Mouse (Mus musculus) testis, adult 2 months (tissue): ENCODE data around the gene Ect2.

Experiments used
- CTCF ChIP-seq: fragments of 200-500 bp; IDR thresholded peaks from 2 replicates; pipeline ENCODE4 v1.5.1; 2012; ENCODE audit warnings: low read depth, mild to moderate bottlenecking, inconsistent platforms, low read length, moderate library complexity; ENCODE audit not compliant: control insufficient read depth, insufficient read depth, insufficient replicate concordance
- POLR2A ChIP-seq: fragments of 200-500 bp; IDR thresholded peaks from 2 replicates; pipeline ENCODE4 v1.6.1; 2012; ENCODE audit warnings: low read depth, mild to moderate bottlenecking, inconsistent platforms, low read length, moderate library complexity; ENCODE audit not compliant: control insufficient read depth

DNA sequence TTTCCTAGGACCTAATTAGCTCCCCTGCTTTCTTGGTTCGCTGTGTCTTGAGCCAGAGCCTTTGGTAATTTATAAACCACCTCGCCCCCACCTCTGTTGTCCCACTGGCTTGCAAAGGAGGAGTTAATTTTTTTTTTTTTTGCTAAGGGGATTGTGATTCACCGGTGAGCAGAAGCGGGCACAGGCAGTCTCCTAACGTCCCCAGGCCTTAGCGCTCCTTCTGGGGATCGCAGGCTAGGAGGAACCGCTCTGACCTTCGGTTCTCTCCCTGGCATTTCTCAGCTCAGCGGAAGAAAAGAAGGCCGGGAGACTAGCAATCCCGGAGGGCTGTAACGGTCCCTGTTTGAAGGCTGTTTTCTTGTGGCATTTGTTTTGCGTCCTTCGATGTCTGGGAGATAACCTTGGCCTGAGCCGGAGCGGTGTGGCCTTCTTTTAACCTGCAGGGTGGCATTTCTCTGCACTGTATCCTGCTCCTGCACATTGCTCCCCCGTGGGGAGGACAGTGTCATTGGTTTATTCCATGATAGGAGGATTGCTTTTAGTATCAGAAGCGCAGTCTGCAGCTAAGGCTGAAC lies 30.0 kb upstream of the Ect2 start:
- TF ChIP-seq POLR2A (no peak), CTCF (no peak)
